Mouse (Mus musculus): ENCODE measurements around the gene Glt8d2. TPM values are rescaled to one million over a fixed set of nuclear protein-coding genes. Genes with fewer than 3 reads are reported as not detected.

Glt8d2 gene
- polyA plus RNA-seq, 1 experiment = 1.8 TPM

GRCm38 (mm10) chr10:82670205-82670604 is 20.2 kb downstream of the Glt8d2 start:
- DNase-seq (ENCODE audit: low read depth) = no peak
- TF ChIP-seq POLR2A (IDR thresholded peaks at IDR 0.05; ENCODE audit: borderline replicate concordance, extremely low read depth, insufficient read depth, insufficient read length, poor library complexity, severe bottlenecking) (no peak), CTCF (IDR thresholded peaks at IDR 0.05; ENCODE audit: borderline replicate concordance, extremely low read depth, insufficient read depth, insufficient read length) (no peak)

GRCm38 (mm10) chr10:82666436-82667234 is 23.8 kb downstream of the Glt8d2 start:
- TF ChIP-seq CTCF (IDR thresholded peaks at IDR 0.05; ENCODE audit: borderline replicate concordance, extremely low read depth, insufficient read depth, insufficient read length) = peak; percentile 88
- no peak for TF ChIP-seq POLR2A (IDR thresholded peaks at IDR 0.05; ENCODE audit: borderline replicate concordance, extremely low read depth, insufficient read depth, insufficient read length, poor library complexity, severe bottlenecking)
- peak; percentile 95 for DNase-seq (ENCODE audit: low read depth)

- TF ChIP-seq POLR2A (IDR thresholded peaks at IDR 0.05; ENCODE audit: borderline replicate concordance, extremely low read depth, insufficient read depth, insufficient read length, poor library complexity, severe bottlenecking) = no peak
- no peak for TF ChIP-seq CTCF (IDR thresholded peaks at IDR 0.05; ENCODE audit: borderline replicate concordance, extremely low read depth, insufficient read depth, insufficient read length)
- DNase-seq (ENCODE audit: low read depth) = no peak
Measured at GRCm38 (mm10) chr10:82665951-82666350, 24.5 kb downstream of the Glt8d2 start.

- DNase-seq (ENCODE audit: low read depth) = no peak
Measured at GRCm38 (mm10) chr10:82663289-82663688, 27.2 kb downstream of the Glt8d2 start.

GRCm38 (mm10) chr10:82662267-82662990 is 28.0 kb downstream of the Glt8d2 start:
- no peak for TF ChIP-seq CTCF (IDR thresholded peaks at IDR 0.05; ENCODE audit: borderline replicate concordance, extremely low read depth, insufficient read depth, insufficient read length)
- no peak for TF ChIP-seq POLR2A (IDR thresholded peaks at IDR 0.05; ENCODE audit: borderline replicate concordance, extremely low read depth, insufficient read depth, insufficient read length, poor library complexity, severe bottlenecking)
- DNase-seq (ENCODE audit: low read depth) = peak; percentile 91

More at GRCm38 (mm10) chr10:82663289-82663688, 27.2 kb downstream of the Glt8d2 start:
- TF ChIP-seq CTCF (IDR thresholded peaks at IDR 0.05; ENCODE audit: borderline replicate concordance, extremely low read depth, insufficient read depth, insufficient read length) (no peak), POLR2A (IDR thresholded peaks at IDR 0.05; ENCODE audit: borderline replicate concordance, extremely low read depth, insufficient read depth, insufficient read length, poor library complexity, severe bottlenecking) (no peak)

GRCm38 (mm10) chr10:82661820-82662219 is 28.6 kb downstream of the Glt8d2 start:
- no peak for DNase-seq (ENCODE audit: low read depth)
- TF ChIP-seq CTCF (IDR thresholded peaks at IDR 0.05; ENCODE audit: borderline replicate concordance, extremely low read depth, insufficient read depth, insufficient read length) (no peak), POLR2A (IDR thresholded peaks at IDR 0.05; ENCODE audit: borderline replicate concordance, extremely low read depth, insufficient read depth, insufficient read length, poor library complexity, severe bottlenecking) (no peak)

GRCm38 (mm10) chr10:82654581-82654980 is 35.9 kb downstream of the Glt8d2 start:
- DNase-seq (ENCODE audit: low read depth) = no peak
- TF ChIP-seq CTCF (IDR thresholded peaks at IDR 0.05; ENCODE audit: borderline replicate concordance, extremely low read depth, insufficient read depth, insufficient read length) (no peak), POLR2A (IDR thresholded peaks at IDR 0.05; ENCODE audit: borderline replicate concordance, extremely low read depth, insufficient read depth, insufficient read length, poor library complexity, severe bottlenecking) (no peak)

- no peak for TF ChIP-seq CTCF (IDR thresholded peaks at IDR 0.05; ENCODE audit: borderline replicate concordance, extremely low read depth, insufficient read depth, insufficient read length)
- no peak for TF ChIP-seq POLR2A (IDR thresholded peaks at IDR 0.05; ENCODE audit: borderline replicate concordance, extremely low read depth, insufficient read depth, insufficient read length, poor library complexity, severe bottlenecking)
- DNase-seq (ENCODE audit: low read depth) = no peak
Measured at GRCm38 (mm10) chr10:82652625-82653024, 37.8 kb downstream of the Glt8d2 start.

GRCm38 (mm10) chr10:82651221-82651620 is 39.2 kb downstream of the Glt8d2 start:
- no peak for TF ChIP-seq CTCF (IDR thresholded peaks at IDR 0.05; ENCODE audit: borderline replicate concordance, extremely low read depth, insufficient read depth, insufficient read length)
- TF ChIP-seq POLR2A (IDR thresholded peaks at IDR 0.05; ENCODE audit: borderline replicate concordance, extremely low read depth, insufficient read depth, insufficient read length, poor library complexity, severe bottlenecking) = no peak

GRCm38 (mm10) chr10:82647205-82647811 is 43.1 kb downstream of the Glt8d2 start:
- TF ChIP-seq POLR2A (IDR thresholded peaks at IDR 0.05; ENCODE audit: borderline replicate concordance, extremely low read depth, insufficient read depth, insufficient read length, poor library complexity, severe bottlenecking) (no peak), CTCF (IDR thresholded peaks at IDR 0.05; ENCODE audit: borderline replicate concordance, extremely low read depth, insufficient read depth, insufficient read length) (no peak)

More at GRCm38 (mm10) chr10:82651221-82651620, 39.2 kb downstream of the Glt8d2 start:
- DNase-seq (ENCODE audit: low read depth) = no peak

GRCm38 (mm10) chr10:82646083-82646482 is 44.4 kb downstream of the Glt8d2 start:
- TF ChIP-seq POLR2A (IDR thresholded peaks at IDR 0.05; ENCODE audit: borderline replicate concordance, extremely low read depth, insufficient read depth, insufficient read length, poor library complexity, severe bottlenecking) (no peak), CTCF (IDR thresholded peaks at IDR 0.05; ENCODE audit: borderline replicate concordance, extremely low read depth, insufficient read depth, insufficient read length) (no peak)

More at GRCm38 (mm10) chr10:82647205-82647811, 43.1 kb downstream of the Glt8d2 start:
- no peak for DNase-seq (ENCODE audit: low read depth)

More at GRCm38 (mm10) chr10:82646083-82646482, 44.4 kb downstream of the Glt8d2 start:
- no peak for DNase-seq (ENCODE audit: low read depth)

Measured in brain, embryonic 14.5 days (tissue).